Mouse (Mus musculus): Measurements from ENCODE around the gene Ccdc181. TPM values are rescaled to one million over a fixed set of nuclear protein-coding genes. Genes with fewer than 3 reads are reported as not detected.

The Ccdc181 gene
- total and polyA plus RNA-seq, 3 experiments = 11.0 to 15.8 TPM; not detected in 1

GRCm38 (mm10) chr1:164335846-164336245 is 60.5 kb downstream of the Ccdc181 start:
- Histone ChIP-seq H3K36me3 (ENCODE audit: control insufficient read depth in 1 of 2, insufficient read depth in 2 of 2, low read length in 2 of 2) (no peaks in the 10 kb centered on the region; a peak in 1 of 4 replicates), H3K9me3 (replicated peaks; ENCODE audit: insufficient read depth, low read length) (no peaks in the 10 kb centered on the region), H3K9ac (ENCODE audit: control insufficient read depth, low read depth, low read length, poor library complexity, severe bottlenecking) (no peak overlapping the region), H3K4me1 (ENCODE audit: control insufficient read depth in 1 of 2, insufficient read depth in 2 of 2, low read length in 2 of 2) (no peaks in the 10 kb centered on the region; a peak in 1 of 4 replicates), H3K27me3 (ENCODE audit: control insufficient read depth in 1 of 2, insufficient read depth in 2 of 2, low read length in 2 of 2) (no peaks in the 10 kb centered on the region), H3K4me3 (ENCODE audit: control insufficient read depth in 1 of 2, insufficient read depth in 1 of 2, low read depth in 2 of 2, low read length in 2 of 2) (no peak overlapping the region), H3K79me2 (ENCODE audit: control insufficient read depth, insufficient read depth, low read length, poor library complexity) (no peaks in the 10 kb centered on the region), H3K27ac (ENCODE audit: control insufficient read depth, low read depth, low read length) (no peak overlapping the region)
- no peak for DNase-seq (ENCODE audit: low read depth, low spot score)
- TF ChIP-seq MAX (IDR thresholded peaks at IDR 0.05; ENCODE audit: low read length) = 0 out of 2 replicates have a peak, but pooled peaks have one; percentile 28
- no peak for TF ChIP-seq NRF1 (IDR thresholded peaks at IDR 0.05; ENCODE audit: insufficient read depth, low read depth, low read length, poor library complexity, severe bottlenecking)
- no peak for TF ChIP-seq ELF1 (IDR thresholded peaks at IDR 0.05; ENCODE audit: low read depth, low read length)

Other genes starting within 250 kb of the Ccdc181 start
- not detected in 2 replicates for gene Sele, start 227.4 kb upstream of the Ccdc181 start, total RNA-seq (2012; rRNA removed)
- gene Sele, start 227.4 kb upstream of the Ccdc181 start, polyA plus RNA-seq (2012; ENCODE audit: insufficient read depth in 1 of 2, insufficient read length in 2 of 2, low read depth in 1 of 2, low replicate concordance in 2 of 2, missing spikeins in 1 of 2) = not detected
- gene Sell, start 213.6 kb upstream of the Ccdc181 start, total RNA-seq (2012; rRNA removed) = not detected in 2 replicates
- under 1 TPM in 1 of 2 experiments, not detected in 1; 0.04 TPM for gene Sell, start 213.6 kb upstream of the Ccdc181 start, polyA plus RNA-seq (2012; ENCODE audit: insufficient read depth in 1 of 2, insufficient read length in 2 of 2, low read depth in 1 of 2, low replicate concordance in 2 of 2, missing spikeins in 1 of 2)
- not detected in 2 replicates for gene Selp, start 160.3 kb upstream of the Ccdc181 start, total RNA-seq (2012; rRNA removed)
- gene Selp, start 160.3 kb upstream of the Ccdc181 start, polyA plus RNA-seq (2012; ENCODE audit: insufficient read depth in 1 of 2, insufficient read length in 2 of 2, low read depth in 1 of 2, low replicate concordance in 2 of 2, missing spikeins in 1 of 2) = not detected
- gene F5, start 123.7 kb upstream of the Ccdc181 start, total RNA-seq (2012; rRNA removed) = not detected in 2 replicates
- gene F5, start 123.7 kb upstream of the Ccdc181 start, polyA plus RNA-seq (2012; ENCODE audit: insufficient read depth in 1 of 2, insufficient read length in 2 of 2, low read depth in 1 of 2, low replicate concordance in 2 of 2, missing spikeins in 1 of 2) = not detected
- gene Slc19a2, start 26.5 kb upstream of the Ccdc181 start, total RNA-seq (2012; rRNA removed) = 9.7 TPM in 2 replicates
- 10 to 100 TPM in 1 of 2 experiments, 1 to 10 TPM in 1; 9.0 to 54.2 TPM for gene Slc19a2, start 26.5 kb upstream of the Ccdc181 start, polyA plus RNA-seq (2012; ENCODE audit: insufficient read depth in 1 of 2, insufficient read length in 2 of 2, low read depth in 1 of 2, low replicate concordance in 2 of 2, missing spikeins in 1 of 2)
- gene Nme7, start 28.5 kb downstream of the Ccdc181 start, total RNA-seq (2012; rRNA removed) = 27.6 and 28.7 TPM in 2 replicates
- gene Nme7, start 28.5 kb downstream of the Ccdc181 start, polyA plus RNA-seq (2012; ENCODE audit: insufficient read depth in 1 of 2, insufficient read length in 2 of 2, low read depth in 1 of 2, low replicate concordance in 2 of 2, missing spikeins in 1 of 2) = 10 to 100 TPM in 1 of 2 experiments, not detected in 1; 23.2 TPM
- gene Blzf1, start 31.9 kb downstream of the Ccdc181 start, total RNA-seq (2012; rRNA removed) = 14.1 and 18.2 TPM in 2 replicates
- 10 to 100 TPM in 1 of 2 experiments, not detected in 1; 17.1 TPM for gene Blzf1, start 31.9 kb downstream of the Ccdc181 start, polyA plus RNA-seq (2012; ENCODE audit: insufficient read depth in 1 of 2, insufficient read length in 2 of 2, low read depth in 1 of 2, low replicate concordance in 2 of 2, missing spikeins in 1 of 2)
- gene Atp1b1, start 182.8 kb downstream of the Ccdc181 start, total RNA-seq (2012; rRNA removed) = 0.23 and 0.26 TPM in 2 replicates
- gene Atp1b1, start 182.8 kb downstream of the Ccdc181 start, polyA plus RNA-seq (2012; ENCODE audit: insufficient read depth in 1 of 2, insufficient read length in 2 of 2, low read depth in 1 of 2, low replicate concordance in 2 of 2, missing spikeins in 1 of 2) = under 1 TPM in 1 of 2 experiments, not detected in 1; 0.43 TPM

All from MEL (cell line).